Mouse (Mus musculus): ENCODE measurements around the gene Pik3r1. TPM values are rescaled to one million over a fixed set of nuclear protein-coding genes. Genes with fewer than 3 reads are reported as not detected.

The Pik3r1 gene
- 14.8 and 18.1 TPM in 2 replicates for polyA plus RNA-seq (2016; fragmentation: Nextera tagmentation; extraction: Ambion mirVana)

- 0 out of 2 replicates have a peak, but pooled peaks cover 3% of the 10 kb centered on the region for H3K36me3 ChIP-seq
- H3K4me2 ChIP-seq = peak within 1 kb of the TSS; percentile 81
- peak; percentile 98 for ATAC-seq (ENCODE audit: insufficient number of reproducible peaks, low FRiP score)
- H3K9me3 ChIP-seq (replicated peaks) = no peaks in the 10 kb centered on the region
- peak within 1 kb of the TSS; percentile 89 for H3K9ac ChIP-seq
- peak within 1 kb of the TSS; percentile 93 for H3K27ac ChIP-seq (ENCODE audit: poor library complexity, severe bottlenecking)
- peaks cover 31% of the 10 kb centered on the region for H3K4me1 ChIP-seq (replicated peaks)
- peak within 1 kb of the TSS; percentile 77 for H3K4me3 ChIP-seq
- under 1% methylated on average over 75 of the region's 76 CpGs for WGBS
- H3K27me3 ChIP-seq (replicated peaks) = no peaks in the 10 kb centered on the region
Measured at GRCm38 (mm10) chr13:101767809-101768629, at the start of gene Pik3r1. TSS of gene Pik3r1 (minus strand) at chr13:101768217.

GRCm38 (mm10) chr13:101813267-101813900, 45.4 kb upstream of the Pik3r1 start:
- Histone ChIP-seq H3K4me3 (no peak overlapping the region), H3K9me3 (replicated peaks) (no peaks in the 10 kb centered on the region), H3K36me3 (no peaks in the 10 kb centered on the region), H3K4me2 (no peak overlapping the region), H3K27ac (ENCODE audit: poor library complexity, severe bottlenecking) (no peak overlapping the region), H3K9ac (no peak overlapping the region), H3K4me1 (replicated peaks) (no peaks in the 10 kb centered on the region), H3K27me3 (replicated peaks) (no peaks in the 10 kb centered on the region)
- ATAC-seq (ENCODE audit: insufficient number of reproducible peaks, low FRiP score) = no peak
- 55% methylated on average over 10 of the region's 10 CpGs for WGBS

GRCm38 (mm10) chr13:101812341-101812740, 44.3 kb upstream of the Pik3r1 start:
- H3K4me3 ChIP-seq = no peak overlapping the region
- H3K36me3 ChIP-seq = no peaks in the 10 kb centered on the region
- no peaks in the 10 kb centered on the region for H3K9me3 ChIP-seq (replicated peaks)
- WGBS = 80% methylated on average over 5 of the region's 5 CpGs
- ATAC-seq (ENCODE audit: insufficient number of reproducible peaks, low FRiP score) = no peak
- no peaks in the 10 kb centered on the region for H3K27me3 ChIP-seq (replicated peaks)
- no peak overlapping the region for H3K4me2 ChIP-seq
- H3K4me1 ChIP-seq (replicated peaks) = no peaks in the 10 kb centered on the region
- H3K9ac ChIP-seq = no peak overlapping the region
- no peak overlapping the region for H3K27ac ChIP-seq (ENCODE audit: poor library complexity, severe bottlenecking)

GRCm38 (mm10) chr13:101811882-101812281, 43.9 kb upstream of the Pik3r1 start:
- 67% methylated on average over 9 of the region's 9 CpGs for WGBS
- Histone ChIP-seq H3K9me3 (replicated peaks) (0 out of 2 replicates have a peak, but pooled peaks cover 3% of the 10 kb centered on the region), H3K9ac (no peak overlapping the region), H3K4me2 (no peak overlapping the region), H3K36me3 (no peaks in the 10 kb centered on the region), H3K27me3 (replicated peaks) (no peaks in the 10 kb centered on the region), H3K27ac (ENCODE audit: poor library complexity, severe bottlenecking) (no peak overlapping the region), H3K4me3 (no peak overlapping the region), H3K4me1 (replicated peaks) (no peaks in the 10 kb centered on the region)
- no peak for ATAC-seq (ENCODE audit: insufficient number of reproducible peaks, low FRiP score)

- Histone ChIP-seq H3K4me1 (replicated peaks) (no peaks in the 10 kb centered on the region), H3K4me3 (no peak overlapping the region), H3K9me3 (replicated peaks) (0 out of 2 replicates have a peak, but pooled peaks cover 4% of the 10 kb centered on the region), H3K9ac (no peak overlapping the region), H3K4me2 (no peak overlapping the region), H3K36me3 (no peaks in the 10 kb centered on the region), H3K27ac (ENCODE audit: poor library complexity, severe bottlenecking) (no peak overlapping the region), H3K27me3 (replicated peaks) (no peaks in the 10 kb centered on the region)
- ATAC-seq (ENCODE audit: insufficient number of reproducible peaks, low FRiP score) = no peak
- WGBS = 76% methylated on average over 7 of the region's 7 CpGs
Measured at GRCm38 (mm10) chr13:101810667-101811066, 42.6 kb upstream of the Pik3r1 start.

GRCm38 (mm10) chr13:101809796-101810195, 41.8 kb upstream of the Pik3r1 start:
- Histone ChIP-seq H3K9me3 (replicated peaks) (0 out of 2 replicates have a peak, but pooled peaks cover 4% of the 10 kb centered on the region), H3K36me3 (no peaks in the 10 kb centered on the region), H3K9ac (no peak overlapping the region), H3K27ac (ENCODE audit: poor library complexity, severe bottlenecking) (no peak overlapping the region), H3K27me3 (replicated peaks) (no peaks in the 10 kb centered on the region), H3K4me3 (no peak overlapping the region), H3K4me2 (no peak overlapping the region), H3K4me1 (replicated peaks) (no peaks in the 10 kb centered on the region)
- no peak for ATAC-seq (ENCODE audit: insufficient number of reproducible peaks, low FRiP score)
- 88% methylated on average over 3 of the region's 3 CpGs for WGBS

- Histone ChIP-seq H3K4me3 (no peak overlapping the region), H3K36me3 (no peaks in the 10 kb centered on the region), H3K9ac (no peak overlapping the region), H3K27ac (ENCODE audit: poor library complexity, severe bottlenecking) (no peak overlapping the region), H3K4me1 (replicated peaks) (peaks cover 9% of the 10 kb centered on the region), H3K27me3 (replicated peaks) (0 out of 2 replicates have a peak, but pooled peaks cover 6% of the 10 kb centered on the region), H3K9me3 (replicated peaks) (0 out of 2 replicates have a peak, but pooled peaks cover 4% of the 10 kb centered on the region), H3K4me2 (no peak overlapping the region)
- 21% methylated on average over 3 of the region's 3 CpGs for WGBS
- no peak for ATAC-seq (ENCODE audit: insufficient number of reproducible peaks, low FRiP score)
Measured at GRCm38 (mm10) chr13:101805559-101806091, 37.6 kb upstream of the Pik3r1 start.

- Histone ChIP-seq H3K4me3 (peak overlapping the region; percentile 52), H3K4me2 (peak overlapping the region; percentile 88), H3K36me3 (no peaks in the 10 kb centered on the region), H3K27me3 (replicated peaks) (peaks cover 11% of the 10 kb centered on the region; the same call in 1 of the 2 replicates), H3K9ac (peak overlapping the region; percentile 73), H3K4me1 (replicated peaks) (peaks cover 9% of the 10 kb centered on the region), H3K9me3 (replicated peaks) (no peaks in the 10 kb centered on the region), H3K27ac (ENCODE audit: poor library complexity, severe bottlenecking) (peak overlapping the region; percentile 55)
- 1% methylated on average over 41 of the region's 41 CpGs for WGBS
- ATAC-seq (ENCODE audit: insufficient number of reproducible peaks, low FRiP score) = peak; percentile 78
Measured at GRCm38 (mm10) chr13:101801372-101802186, 33.6 kb upstream of the Pik3r1 start.

GRCm38 (mm10) chr13:101800833-101801371, 32.9 kb upstream of the Pik3r1 start:
- no peaks in the 10 kb centered on the region for H3K36me3 ChIP-seq
- no peaks in the 10 kb centered on the region for H3K9me3 ChIP-seq (replicated peaks)
- H3K4me1 ChIP-seq (replicated peaks) = peaks cover 9% of the 10 kb centered on the region
- no peak overlapping the region for H3K27ac ChIP-seq (ENCODE audit: poor library complexity, severe bottlenecking)
- H3K9ac ChIP-seq = peak overlapping the region; percentile 73
- H3K27me3 ChIP-seq (replicated peaks) = peaks cover 11% of the 10 kb centered on the region; the same call in 1 of the 2 replicates
- H3K4me3 ChIP-seq = peak overlapping the region; percentile 52
- 29% methylated on average over 10 of the region's 10 CpGs for WGBS
- H3K4me2 ChIP-seq = peak overlapping the region; percentile 88
- peak; percentile 18; the same call in 1 of the 2 replicates for ATAC-seq (ENCODE audit: insufficient number of reproducible peaks, low FRiP score)

GRCm38 (mm10) chr13:101800021-101800596, 32.1 kb upstream of the Pik3r1 start:
- WGBS = 73% methylated on average over 13 of the region's 13 CpGs
- ATAC-seq (ENCODE audit: insufficient number of reproducible peaks, low FRiP score) = no peak

More at GRCm38 (mm10) chr13:101800021-101800596, 32.1 kb upstream of the Pik3r1 start:
- Histone ChIP-seq H3K4me2 (no peak overlapping the region), H3K4me1 (replicated peaks) (peaks cover 9% of the 10 kb centered on the region), H3K9ac (no peak overlapping the region), H3K36me3 (no peaks in the 10 kb centered on the region), H3K27ac (ENCODE audit: poor library complexity, severe bottlenecking) (no peak overlapping the region), H3K27me3 (replicated peaks) (peaks cover 11% of the 10 kb centered on the region; the same call in 1 of the 2 replicates), H3K4me3 (no peak overlapping the region), H3K9me3 (replicated peaks) (no peaks in the 10 kb centered on the region)

Data from heart, embryonic 12.5 days (tissue).